Mouse (Mus musculus) right cerebral cortex, adult 2 months (tissue): Measurements from ENCODE around the gene Pmf1.

Experiments
- DNase-seq, 2 experiments: peaks; one replicate each; pipeline ENCODE4 v3.0.0; 2021 to 2022; ENCODE audit warnings: low spot score in 2 of 2

Gene Pmf1

DNA sequence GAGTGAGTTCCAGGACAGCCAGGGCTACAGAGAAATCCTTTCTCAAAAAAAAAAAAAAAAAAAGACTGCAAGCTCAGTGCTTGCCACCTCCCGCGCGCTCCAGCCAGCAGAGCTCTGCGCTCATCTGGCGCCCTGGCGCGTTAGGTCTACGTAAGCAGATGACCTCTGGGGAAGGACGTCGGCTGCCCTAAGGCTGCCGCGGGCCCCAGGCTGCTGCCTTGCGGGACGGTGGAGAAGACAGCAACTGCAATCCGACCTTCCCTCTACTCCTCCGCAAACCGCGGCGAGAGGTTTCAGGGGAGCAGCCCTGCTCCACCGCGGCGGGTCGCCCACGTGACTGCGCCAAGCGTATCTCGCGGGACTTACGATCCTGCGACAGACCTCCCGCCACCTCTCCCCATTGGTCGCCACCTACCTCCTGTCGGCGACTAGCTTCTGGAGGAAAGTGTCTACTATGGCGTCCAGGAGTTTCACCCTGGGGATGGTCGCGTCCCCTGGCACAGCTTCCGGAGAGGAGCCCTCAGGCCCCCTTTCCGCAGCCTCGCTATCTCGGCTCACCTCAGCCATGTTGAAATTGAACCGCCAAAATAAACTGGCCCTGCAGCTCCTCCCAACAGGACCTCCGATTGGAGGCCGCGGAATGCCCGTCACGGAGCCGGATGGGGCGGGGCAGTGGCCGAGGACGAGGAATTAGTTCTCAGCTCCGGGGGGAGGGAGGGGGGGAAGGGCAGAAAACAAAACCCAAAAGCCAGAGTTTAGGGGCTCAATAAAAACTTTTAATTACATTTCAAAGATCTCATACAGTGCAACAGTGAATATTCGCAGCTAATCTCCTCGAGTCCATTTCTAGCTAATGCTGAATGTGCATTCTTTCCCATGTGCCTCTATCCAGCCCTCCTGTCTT is at the start of gene Pmf1:
Gene Pmf1 (minus strand): TSS at position 591 of the 904 bp plus-strand sequence.
- peak; percentile 85 to 89 for DNase-seq

DNA sequence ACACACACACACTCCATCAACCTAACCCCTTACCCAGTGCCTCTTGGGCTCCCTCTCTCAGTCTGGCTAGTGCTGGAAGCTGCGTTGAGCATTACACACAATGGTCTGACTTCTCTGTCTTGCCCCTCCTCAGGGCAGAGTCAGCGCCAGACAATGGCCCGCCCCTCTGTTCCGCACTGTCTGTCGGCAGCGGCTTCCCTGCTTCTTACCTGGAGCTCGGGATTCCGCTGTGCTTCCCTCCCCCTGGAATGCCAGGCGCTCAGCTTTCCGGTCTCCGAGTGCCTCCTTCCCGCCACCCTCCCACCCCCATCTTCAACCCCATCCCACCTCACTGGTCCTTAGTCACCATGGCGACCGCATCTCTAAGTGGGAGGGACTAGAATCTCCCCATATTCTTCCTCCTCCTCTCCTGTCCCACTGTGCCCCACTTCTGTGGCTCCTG is 48.7 kb upstream of the Pmf1 start:
- DNase-seq = peak; percentile 57 to 69

DNA sequence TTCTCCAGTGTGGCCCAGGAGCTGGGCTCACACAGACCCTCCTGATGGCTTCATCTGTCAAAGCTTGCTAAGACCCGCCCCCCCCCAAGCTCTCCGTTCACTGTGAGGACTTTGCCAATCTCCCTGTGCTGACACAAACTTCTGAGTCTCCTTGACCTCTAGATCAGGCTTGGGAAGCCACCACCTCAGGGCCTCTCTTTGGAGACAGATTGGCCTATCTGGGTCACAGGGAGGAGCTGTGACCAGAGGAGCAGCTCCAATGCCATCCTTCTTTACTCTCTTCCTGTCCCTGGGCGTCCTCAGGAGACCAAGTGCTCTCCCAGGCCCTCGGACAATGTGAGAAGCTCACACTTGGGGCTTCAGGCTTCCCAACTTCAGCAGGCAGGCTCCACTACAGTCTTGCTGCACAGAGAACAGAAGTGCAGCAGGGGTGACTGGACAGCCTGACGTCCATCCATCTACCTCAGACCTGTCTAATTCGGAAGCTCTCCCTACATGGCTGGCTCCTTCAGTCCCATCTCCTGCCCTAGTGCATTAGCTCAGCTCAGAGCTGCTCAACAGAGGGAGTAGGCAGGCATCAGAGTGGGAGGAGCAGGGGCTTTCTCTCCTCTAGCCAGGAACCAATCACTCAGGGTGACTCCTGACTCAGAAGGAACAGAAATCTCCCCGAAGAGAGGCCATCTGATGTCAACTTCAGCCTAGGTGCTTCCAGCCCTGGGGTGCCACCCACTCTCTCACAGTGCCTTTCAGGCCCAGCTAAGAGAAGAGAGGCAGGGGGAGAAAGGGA is 46.8 kb upstream of the Pmf1 start:
- no peak for DNase-seq

- no peak for DNase-seq
Observed at GRCm38 (mm10) chr3:88456313-88456712, 46.2 kb upstream of the Pmf1 start.

GRCm38 (mm10) chr3:88455588-88456264 is 45.6 kb upstream of the Pmf1 start:
- DNase-seq = no peak

- no peak for DNase-seq
Observed at GRCm38 (mm10) chr3:88454762-88455587, 44.8 kb upstream of the Pmf1 start.

DNA sequence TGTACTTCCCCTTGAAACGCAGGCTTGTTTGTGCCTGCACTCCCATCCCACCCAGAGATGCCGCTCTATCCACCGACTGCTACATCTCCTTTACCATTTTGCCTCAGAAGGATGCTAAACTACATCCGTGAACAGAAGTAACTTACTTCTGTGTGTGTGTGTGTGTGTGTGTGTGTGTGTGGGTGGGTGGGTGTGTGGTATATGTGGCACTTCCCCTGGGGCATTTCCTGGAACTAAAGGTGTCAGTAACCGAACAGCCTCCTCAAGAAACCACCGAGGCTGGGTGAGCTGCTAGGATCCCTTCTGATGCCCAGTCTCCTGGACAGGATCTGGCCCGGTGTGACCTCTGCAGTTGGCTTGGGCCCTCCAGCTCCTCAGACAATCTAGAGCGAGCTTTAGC is 43.9 kb upstream of the Pmf1 start:
- DNase-seq = no peak

DNA sequence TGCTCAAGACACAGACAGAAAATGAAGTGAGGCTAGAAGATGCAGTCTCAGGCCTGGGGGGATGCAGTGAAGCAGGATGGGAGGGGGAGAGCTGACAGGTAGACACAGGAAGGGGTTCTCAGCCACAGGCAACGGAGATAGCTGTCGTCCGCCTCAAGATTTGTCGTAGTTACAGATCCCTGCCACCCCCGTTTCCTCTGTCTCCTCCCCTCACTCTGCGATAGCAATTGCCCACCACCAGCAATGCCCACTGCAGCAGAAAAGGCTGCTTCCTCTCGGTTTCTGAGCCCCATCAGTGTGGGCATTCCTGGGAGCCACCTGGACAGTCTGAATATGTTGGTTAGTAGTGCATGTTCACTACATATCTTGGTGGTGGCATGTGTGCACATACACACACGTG is 43.2 kb upstream of the Pmf1 start:
- no peak for DNase-seq

- no peak for DNase-seq
Observed at GRCm38 (mm10) chr3:88452716-88453115, 42.6 kb upstream of the Pmf1 start.

GRCm38 (mm10) chr3:88452246-88452645 is 42.1 kb upstream of the Pmf1 start:
- DNase-seq = no peak

- DNase-seq = no peak
Observed at GRCm38 (mm10) chr3:88450379-88451131, 40.4 kb upstream of the Pmf1 start.

DNA sequence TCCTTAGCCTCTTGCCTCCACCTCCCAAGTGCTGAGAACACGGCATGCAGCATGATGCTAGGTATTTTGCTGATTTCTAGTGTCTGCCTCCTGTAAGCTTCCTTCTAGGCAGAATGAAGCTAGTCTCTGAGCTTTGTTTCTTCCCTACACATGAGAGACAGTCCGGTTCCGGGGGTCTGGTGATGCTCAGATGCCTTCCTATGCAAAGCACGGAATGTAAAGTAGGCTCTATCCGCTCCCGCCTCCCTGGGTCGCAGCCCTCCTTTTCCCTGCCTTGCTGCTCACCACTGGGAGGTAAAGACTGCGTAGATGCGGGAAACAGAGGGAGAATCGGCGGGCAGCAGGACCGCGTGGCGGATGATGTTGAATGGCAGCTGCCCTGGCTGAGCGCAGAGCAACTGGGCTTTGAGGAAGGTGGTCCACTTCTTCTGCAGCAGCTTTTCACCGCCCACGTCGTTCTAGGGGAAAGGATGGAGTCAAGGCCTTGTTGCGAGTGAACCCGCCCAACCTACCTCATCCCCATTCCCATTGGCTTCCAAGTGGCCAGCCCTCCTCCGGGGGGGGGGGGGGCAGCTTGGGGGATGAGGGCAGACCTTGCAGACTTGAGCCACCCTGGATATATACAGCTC is 39.4 kb upstream of the Pmf1 start:
- no peak for DNase-seq

GRCm38 (mm10) chr3:88448443-88448842 is 38.3 kb upstream of the Pmf1 start:
- DNase-seq = no peak

GRCm38 (mm10) chr3:88447676-88448183 is 37.6 kb upstream of the Pmf1 start:
- DNase-seq = no peak

- DNase-seq = no peak
Observed at GRCm38 (mm10) chr3:88446471-88447123, 36.5 kb upstream of the Pmf1 start.

DNA sequence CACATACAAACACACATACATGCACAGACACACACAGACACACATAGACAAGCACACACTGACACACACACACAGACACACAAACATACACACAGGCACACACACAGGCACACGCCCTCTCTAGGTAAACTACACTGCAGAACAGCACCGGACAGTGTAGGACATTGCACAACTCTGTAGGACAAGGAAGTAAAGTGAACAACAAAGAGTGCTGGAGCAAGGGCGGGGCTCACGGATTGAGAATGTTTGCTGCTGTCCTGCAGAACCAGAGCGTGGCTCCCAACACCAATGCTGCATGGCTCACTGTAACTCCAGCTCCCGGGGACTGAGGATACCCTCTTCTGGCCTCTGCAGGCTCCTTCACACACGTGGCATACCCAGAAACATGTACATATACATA is 32.8 kb upstream of the Pmf1 start:
- DNase-seq = no peak

DNA sequence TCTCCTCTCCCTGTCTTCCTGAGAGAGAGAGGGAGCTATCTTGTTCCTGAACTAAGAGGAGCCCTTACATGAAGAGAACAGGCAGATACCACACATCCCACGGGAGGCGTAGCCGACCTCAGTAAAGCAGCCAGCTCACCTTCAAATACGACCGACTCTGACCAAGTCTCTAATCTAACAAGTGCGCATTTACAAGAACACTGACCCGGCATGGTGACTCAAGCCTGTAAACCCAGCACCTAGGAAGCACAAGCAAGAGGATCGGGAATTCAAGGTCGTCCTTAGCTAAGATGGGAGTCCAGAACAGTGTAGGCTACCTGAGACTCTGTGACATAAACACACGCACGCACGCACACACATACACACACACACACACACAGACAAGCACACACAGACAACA is 32.4 kb upstream of the Pmf1 start:
- DNase-seq = no peak

DNA sequence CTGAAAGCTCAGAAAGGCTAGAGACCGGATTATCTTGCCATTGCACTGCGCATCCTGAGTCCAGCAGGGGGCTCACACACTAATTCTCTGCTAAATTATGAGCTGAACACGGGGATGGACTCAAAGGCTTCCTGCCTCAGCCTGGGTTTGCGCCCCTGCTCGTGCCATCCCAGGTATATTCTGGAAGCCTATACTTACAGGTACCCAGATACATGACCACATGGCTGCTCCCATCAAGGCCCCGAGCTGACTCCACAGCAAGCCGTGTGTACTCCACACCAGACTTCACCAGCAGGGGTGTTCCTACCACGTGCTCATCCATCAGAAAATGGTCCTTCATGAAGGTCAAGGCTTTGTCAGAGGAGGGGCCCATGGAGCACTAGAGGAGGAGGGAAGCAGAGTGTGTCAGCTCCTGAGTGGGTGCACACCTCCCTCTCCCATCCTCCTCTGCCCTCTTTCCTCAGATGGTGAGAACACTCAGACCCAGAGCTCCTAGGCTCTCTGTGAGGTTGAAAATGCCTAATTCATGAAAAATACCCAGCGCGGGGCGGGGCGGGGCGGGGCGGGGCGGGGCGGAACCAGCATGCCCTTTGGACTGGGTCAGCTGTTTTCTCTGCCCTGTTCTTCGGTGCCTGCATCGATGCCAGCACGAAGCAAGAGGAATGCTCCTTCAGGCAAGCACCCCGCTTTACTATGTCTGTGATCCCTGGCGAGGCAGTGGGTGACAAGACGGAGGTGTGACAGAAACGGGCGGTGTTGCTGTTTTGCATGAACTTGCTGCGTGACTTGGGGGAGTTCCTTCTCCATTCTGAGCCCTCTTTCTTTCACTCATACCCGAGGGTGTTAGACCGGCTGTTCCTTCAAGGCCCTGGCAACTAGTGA is 30.6 kb upstream of the Pmf1 start:
- DNase-seq = peak in 1 of 2 experiments; percentile 67
